ENCODE assay signal across 19 mouse cellular contexts in genomic region chr14:7877957-7878356, GRCm38 (mm10).
"Had no signal": no experiment of that assay in that cellular context is flagged by ENCODE, and none has a peak within 500 bp of the region (broad histone marks: within the 10 kb centered on the region; RNA-seq: fewer than 3 reads in every experiment).

No protein-coding gene starts in this region.

- DNase-seq: kidney, adult 2 months; kidney, postnatal 25 days; layer of hippocampus, adult 9-11 months; liver, embryonic 13.5 days; lung, adult 2 months; lung, postnatal 14 days; lung, postnatal 4 days; right cerebral cortex, postnatal 14 days; right cerebral cortex, postnatal 4 days; thymus, adult 2 months; thymus, postnatal 14 days; thymus, postnatal 4 days had no signal

- ATAC-seq: midbrain, embryonic 13.5 days; midbrain, embryonic 16.5 days had no signal

- H3K4me1 ChIP-seq: liver, embryonic 13.5 days; midbrain, embryonic 10.5 days; midbrain, embryonic 13.5 days; neural tube, embryonic 13.5 days had no signal

- H3K4me3 ChIP-seq: layer of hippocampus, adult 2 months; liver, embryonic 13.5 days; megakaryocyte, embryonic 14.5 days; midbrain, embryonic 10.5 days; midbrain, embryonic 13.5 days; myocyte; neural tube, embryonic 13.5 days had no signal

- H3K9me3 ChIP-seq: liver, embryonic 13.5 days; megakaryocyte, embryonic 14.5 days; midbrain, embryonic 10.5 days; midbrain, embryonic 13.5 days; neural tube, embryonic 13.5 days had no signal

- H3K27me3 ChIP-seq: liver, embryonic 13.5 days; midbrain, embryonic 13.5 days; neural tube, embryonic 13.5 days had no signal
